Mouse (Mus musculus) spleen, adult 2 months (tissue): ENCODE results near the gene Galnt6.

Source experiments
- CTCF ChIP-seq: fragments of 200-500 bp; IDR thresholded peaks from 2 replicates; pipeline ENCODE4 v1.5.1; 2011; ENCODE audit warnings: mild to moderate bottlenecking, inconsistent platforms; ENCODE audit not compliant: insufficient read depth, insufficient read length, insufficient replicate concordance; ENCODE audit errors: extremely low read depth
- POLR2A ChIP-seq: fragments of 200-500 bp; IDR thresholded peaks from 2 replicates; pipeline ENCODE4 v1.6.1; 2011; ENCODE audit warnings: low read depth, low read length, inconsistent platforms

GRCm38 (mm10) chr15:100738351-100738781 lies 9.2 kb upstream of the Galnt6 start:
- no peak for TF ChIP-seq POLR2A
- TF ChIP-seq CTCF: no peak
